Mouse (Mus musculus) stomach, postnatal 0 days (tissue): Measurements from ENCODE around the gene Efhd1. TPM values are rescaled to one million over a fixed set of nuclear protein-coding genes. Genes with fewer than 3 reads are reported as not detected.

Experiments used
- ATAC-seq: fragments of 200-750 bp; cut with Nextera tagmentation; 2 replicates; pipeline ENCODE4 v1.8.0; 2017; ENCODE audit not compliant: low FRiP score, low TSS enrichment
- DNase-seq: peaks from one replicate; pipeline ENCODE4 v3.0.0-alpha.2; 2016; ENCODE audit warnings: low spot score
- H3K27ac ChIP-seq: fragments of 300-500 bp; sonication (generic); replicated peaks from 2 replicates; pipeline ENCODE4 v1.5.1; 2014; ENCODE audit warnings: mild to moderate bottlenecking, control low read depth
- H3K27me3 ChIP-seq: fragments of 300-500 bp; sonication (generic); 2 replicates; pipeline ENCODE4 v1.6.1; 2014; ENCODE audit warnings: low read length; ENCODE audit not compliant: control insufficient read depth, insufficient read depth
- H3K36me3 ChIP-seq: fragments of 300-500 bp; sonication (generic); 2 replicates; pipeline ENCODE4 v1.6.1; 2014; ENCODE audit warnings: low read length, mixed read lengths; ENCODE audit not compliant: control insufficient read depth, insufficient read depth
- H3K4me1 ChIP-seq: fragments of 300-500 bp; sonication (generic); replicated peaks from 2 replicates; pipeline ENCODE4 v1.6.1; 2014; ENCODE audit warnings: antibody characterized with exemption; ENCODE audit not compliant: control insufficient read depth, insufficient read depth
- H3K4me2 ChIP-seq: fragments of 300-500 bp; sonication (generic); replicated peaks from 2 replicates; pipeline ENCODE4 v1.6.1; 2014; ENCODE audit warnings: low read depth, mild to moderate bottlenecking, control low read depth, moderate library complexity
- H3K4me3 ChIP-seq: fragments of 300-500 bp; sonication (generic); 2 replicates; pipeline ENCODE4 v1.5.1; 2014; ENCODE audit warnings: low read depth, low read length, control low read depth
- H3K9ac ChIP-seq: fragments of 300-500 bp; sonication (generic); 2 replicates; pipeline ENCODE4 v1.6.1; 2014; ENCODE audit warnings: mild to moderate bottlenecking, low read length, control low read depth, mixed read lengths
- H3K9me3 ChIP-seq: fragments of 300-500 bp; sonication (generic); 2 replicates; pipeline ENCODE4 v1.6.1; 2016; ENCODE audit warnings: low read length; ENCODE audit not compliant: control insufficient read depth
- CTCF ChIP-seq: IDR thresholded peaks from 2 replicates; pipeline ENCODE4 v1.5.1; 2016; ENCODE audit warnings: antibody characterized with exemption, low read depth, mild to moderate bottlenecking, moderate library complexity
- EP300 ChIP-seq: optimal IDR thresholded peaks from 2 replicates; pipeline ENCODE3; 2016; ENCODE audit warnings: antibody characterized with exemption
- whole genome bisulfite sequencing: fragments of 180-500 bp; shearing (Covaris S2); extraction: QIAGEN DNeasy Blood & Tissue Kit; methylation state at CpG from one replicate; pipeline ENCODE4 v1.1.7; 2014; 5-methylcytosine and 5-hydroxymethylcytosine counted together
- polyA plus RNA-seq: library from polyadenylated mRNA; unstranded; fragments of >200 nt; fragmentation: Nextera tagmentation; extraction: Ambion mirVana; gene quantifications from 2 replicates; pipeline ENCODE4 v1.2.1, GENCODE M21; 2015

Gene Efhd1
- polyA plus RNA-seq, 1 experiment from 2014 or later = 0.50 TPM

DNA sequence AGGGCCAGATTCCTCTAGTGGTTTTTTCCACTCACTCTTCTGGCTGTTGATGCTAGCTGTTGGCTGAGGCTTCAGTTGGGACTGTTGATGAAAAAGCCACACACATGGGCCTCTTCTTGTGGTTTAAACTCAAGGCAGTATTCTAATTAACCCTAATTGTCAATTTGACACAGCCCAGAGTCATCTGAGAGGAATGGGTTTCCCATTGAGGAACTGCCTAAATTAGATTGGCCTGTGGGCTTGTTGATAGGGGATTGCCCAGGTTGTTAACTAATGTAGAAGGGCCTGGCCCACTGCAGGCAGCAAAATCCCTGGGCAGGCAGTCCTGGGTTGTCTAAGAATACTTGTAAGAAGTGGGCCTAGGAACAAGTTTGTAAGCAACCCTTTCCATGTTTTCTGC, 60.5 kb downstream of the Efhd1 start:
- Histone ChIP-seq H3K4me2 (no peak overlapping the region), H3K9me3 (no peaks in the 10 kb centered on the region), H3K4me1 (no peaks in the 10 kb centered on the region; the same call in 1 of the 2 replicates), H3K27ac (no peak overlapping the region), H3K36me3 (no peaks in the 10 kb centered on the region), H3K27me3 (no peaks in the 10 kb centered on the region), H3K9ac (no peak overlapping the region), H3K4me3 (no peak overlapping the region)
- DNase-seq (no peak), ATAC-seq (no peak)
- no peak for TF ChIP-seq EP300
- TF ChIP-seq CTCF = no peak

DNA sequence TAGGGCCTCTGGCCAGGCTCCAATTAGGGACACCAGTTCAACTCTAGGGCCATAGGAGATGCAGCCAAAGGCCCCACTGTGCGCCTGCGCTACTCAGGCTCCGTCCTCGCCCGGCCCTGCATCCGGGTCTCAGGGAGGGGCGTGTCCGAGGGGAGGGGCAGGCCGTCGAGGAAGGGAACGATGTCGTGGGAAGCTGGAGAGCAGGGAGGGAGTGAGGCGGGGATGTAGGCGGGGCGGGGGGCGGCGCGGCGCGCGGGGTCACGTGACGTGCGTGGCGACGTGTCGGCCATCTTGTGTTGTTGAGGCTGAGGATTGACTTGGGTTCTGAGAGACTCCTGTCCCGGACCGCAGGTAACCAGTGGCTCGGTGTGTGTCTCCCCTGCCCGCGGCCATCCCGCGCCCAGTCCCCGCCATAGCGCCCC, 62.6 kb downstream of the Efhd1 start, which contains the start of gene Gigyf2:
Gigyf2 (plus strand) TSS at position 257 of the 422 bp plus-strand sequence.
- 1% methylated on average over 29 of the region's 36 CpGs for WGBS
- no peaks in the 10 kb centered on the region for H3K36me3 ChIP-seq
- peak; percentile 99 for DNase-seq
- H3K27me3 ChIP-seq = no peaks in the 10 kb centered on the region
- peak within 1 kb of the TSS; percentile 87 for H3K4me2 ChIP-seq
- H3K9ac ChIP-seq = peak within 1 kb of the TSS; percentile 97
- TF ChIP-seq EP300 (no peak), CTCF (no peak)
- H3K27ac ChIP-seq = peak within 1 kb of the TSS; percentile 96
- H3K9me3 ChIP-seq = no peaks in the 10 kb centered on the region
- no peaks in the 10 kb centered on the region; the same call in 1 of the 2 replicates for H3K4me1 ChIP-seq
- peak; percentile 99 for ATAC-seq
- H3K4me3 ChIP-seq = peak within 1 kb of the TSS; percentile 95

DNA sequence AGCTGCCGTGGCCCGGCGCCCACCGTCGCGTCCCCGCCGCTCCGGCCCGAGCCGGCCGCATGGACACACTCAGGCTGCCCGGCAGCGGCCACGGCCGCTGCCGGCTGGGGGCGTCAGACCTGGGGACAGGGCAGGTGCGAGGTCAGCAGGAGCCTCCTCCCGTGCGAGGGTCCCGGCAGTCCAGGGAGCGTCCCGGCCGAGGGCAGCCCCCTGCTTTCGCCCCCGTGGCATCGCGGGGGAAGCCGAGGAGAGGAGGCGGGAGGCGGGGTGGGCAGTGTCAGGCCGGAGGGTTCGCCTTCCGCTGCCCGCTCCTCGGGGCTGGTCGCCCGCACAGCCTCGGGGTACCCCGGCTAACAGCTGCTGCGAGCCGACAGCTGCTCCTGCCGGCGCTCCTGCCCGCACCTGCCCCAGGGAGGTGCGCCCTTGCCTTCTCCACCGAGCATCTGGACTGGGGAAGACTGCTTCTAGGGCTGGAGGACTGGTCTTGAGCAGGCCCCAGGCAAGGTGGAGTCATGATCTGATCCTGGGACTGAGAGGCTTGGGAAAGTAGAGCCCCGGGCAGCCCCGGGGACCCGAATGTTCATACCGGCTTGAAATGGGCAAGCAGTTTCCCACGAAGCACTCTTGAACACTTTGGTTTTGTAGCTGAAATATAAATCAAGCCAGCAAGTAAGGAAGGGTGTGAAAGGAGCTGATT, 63.1 kb downstream of the Efhd1 start:
- Histone ChIP-seq H3K9me3 (no peaks in the 10 kb centered on the region), H3K27ac (peak overlapping the region; percentile 96), H3K4me3 (peak overlapping the region; percentile 95), H3K9ac (peak overlapping the region; percentile 97), H3K36me3 (no peaks in the 10 kb centered on the region), H3K27me3 (no peaks in the 10 kb centered on the region), H3K4me2 (peak overlapping the region; percentile 87), H3K4me1 (no peaks in the 10 kb centered on the region; the same call in 1 of the 2 replicates)
- DNase-seq (peak; percentile 75), ATAC-seq (peak; percentile 82)
- under 1% methylated on average over 40 of the region's 53 CpGs for WGBS
- TF ChIP-seq CTCF (no peak; the same call in 1 of the 2 replicates), EP300 (no peak)

DNA sequence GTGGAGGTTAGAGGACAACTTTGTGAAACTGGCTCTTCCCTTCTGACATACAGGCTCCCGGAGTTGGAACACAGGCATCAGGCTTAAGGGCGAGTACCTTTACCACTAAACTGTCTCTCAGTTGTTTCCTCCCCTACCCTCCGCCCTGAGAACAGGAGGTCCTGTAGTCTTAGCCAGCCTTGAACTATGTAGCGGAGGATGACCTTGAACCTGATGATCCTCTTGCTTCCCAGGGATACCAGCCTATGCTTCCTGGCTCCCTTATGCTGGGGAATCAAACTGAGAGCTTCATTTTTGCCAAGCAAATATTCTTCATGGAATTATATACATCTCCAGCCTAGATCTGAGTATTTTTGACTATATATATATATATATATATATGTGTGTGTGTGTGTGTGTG, 67.6 kb downstream of the Efhd1 start:
- Histone ChIP-seq H3K27me3 (no peaks in the 10 kb centered on the region), H3K36me3 (no peaks in the 10 kb centered on the region), H3K27ac (no peak overlapping the region), H3K4me1 (no peaks in the 10 kb centered on the region; the same call in 1 of the 2 replicates), H3K9ac (no peak overlapping the region), H3K4me3 (no peak overlapping the region), H3K9me3 (no peaks in the 10 kb centered on the region), H3K4me2 (no peak overlapping the region)
- ATAC-seq (no peak), DNase-seq (no peak)
- TF ChIP-seq EP300 = no peak
- no peak for TF ChIP-seq CTCF
- 94% methylated on average over 4 of the region's 4 CpGs for WGBS

DNA sequence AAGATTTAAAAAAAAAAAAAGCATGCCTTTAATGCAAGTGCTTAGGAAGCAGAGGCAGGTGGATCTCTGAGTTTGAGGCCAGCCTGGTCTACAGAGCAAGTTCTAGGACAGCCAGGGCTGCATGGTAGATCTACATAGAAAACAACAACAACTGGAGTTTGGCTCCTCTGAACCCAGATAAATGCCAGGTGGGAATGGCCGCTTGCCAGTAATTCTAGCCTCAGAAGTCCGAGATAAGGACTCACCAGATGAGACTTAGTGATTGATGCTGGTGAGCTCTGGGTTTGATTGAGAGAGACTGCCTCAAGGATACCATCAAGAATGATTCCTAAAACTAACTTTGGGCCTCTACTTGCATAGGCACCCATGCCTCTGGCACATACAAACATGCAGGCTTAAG, 86.4 kb downstream of the Efhd1 start:
- Histone ChIP-seq H3K27me3 (no peaks in the 10 kb centered on the region), H3K9me3 (no peaks in the 10 kb centered on the region), H3K36me3 (no peaks in the 10 kb centered on the region; the same call in 1 of the 2 replicates), H3K4me3 (no peak overlapping the region), H3K27ac (no peak overlapping the region), H3K4me2 (no peak overlapping the region), H3K9ac (no peak overlapping the region), H3K4me1 (no peaks in the 10 kb centered on the region)
- DNase-seq = no peak
- TF ChIP-seq CTCF (no peak), EP300 (no peak)
- WGBS = 77% methylated on average over 2 of the region's 2 CpGs
- ATAC-seq = no peak

DNA sequence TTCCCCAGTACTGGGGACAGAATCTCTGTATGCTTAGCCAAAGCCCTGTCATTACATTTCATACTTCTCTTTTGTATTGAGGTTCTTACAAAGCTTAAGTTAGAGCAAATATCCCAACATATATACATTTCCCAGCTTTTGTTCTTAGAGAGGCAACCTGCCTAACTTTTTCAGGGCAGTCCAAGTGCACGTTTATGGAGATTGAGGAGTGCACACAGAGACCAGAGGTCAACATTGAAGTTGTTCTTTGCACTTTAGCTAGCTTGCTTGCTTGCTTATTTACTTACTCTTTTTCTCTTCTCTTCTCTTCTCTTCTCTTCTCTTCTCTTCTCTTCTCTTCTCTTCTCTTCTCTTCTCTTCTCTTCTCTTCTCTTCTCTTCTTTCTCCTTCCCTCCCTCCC, 96.1 kb downstream of the Efhd1 start:
- H3K27ac ChIP-seq = no peak overlapping the region
- no peak for DNase-seq
- H3K27me3 ChIP-seq = no peaks in the 10 kb centered on the region
- peaks cover 6% of the 10 kb centered on the region for H3K36me3 ChIP-seq
- ATAC-seq = no peak
- no peaks in the 10 kb centered on the region for H3K9me3 ChIP-seq
- H3K4me1 ChIP-seq = no peaks in the 10 kb centered on the region
- TF ChIP-seq EP300 = no peak
- no peak for TF ChIP-seq CTCF
- H3K4me3 ChIP-seq = no peak overlapping the region
- H3K9ac ChIP-seq = no peak overlapping the region
- H3K4me2 ChIP-seq = no peak overlapping the region
- WGBS = 44% methylated on average over 1 of the region's 1 CpGs

Other genes starting within 250 kb of the Efhd1 start
- gene Alppl2, start 174.4 kb upstream of the Efhd1 start, polyA plus RNA-seq = not detected in 2 replicates
- 5.7 and 11.4 TPM in 2 replicates for gene Alpi, start 162.8 kb upstream of the Efhd1 start, polyA plus RNA-seq
- gene Akp3, start 139.4 kb upstream of the Efhd1 start, polyA plus RNA-seq = 0.38 TPM in 1 of 2 replicates, not detected in the other
- gene Ecel1, start 107.8 kb upstream of the Efhd1 start, polyA plus RNA-seq = 2.2 and 2.3 TPM in 2 replicates
- 0.04 TPM in 1 of 2 replicates, not detected in the other for gene Prss56, start 81.0 kb upstream of the Efhd1 start, polyA plus RNA-seq
- 0.04 and 0.08 TPM in 2 replicates for gene Chrnd, start 73.8 kb upstream of the Efhd1 start, polyA plus RNA-seq
- gene Chrng, start 59.7 kb upstream of the Efhd1 start, polyA plus RNA-seq = 0.36 and 0.38 TPM in 2 replicates
- gene Eif4e2, start 50.4 kb upstream of the Efhd1 start, polyA plus RNA-seq = 128 and 135 TPM in 2 replicates
- gene Gigyf2, start 62.6 kb downstream of the Efhd1 start, polyA plus RNA-seq = 18.7 and 20.8 TPM in 2 replicates
- 10.9 and 11.6 TPM in 2 replicates for gene Kcnj13, start 130.4 kb downstream of the Efhd1 start, polyA plus RNA-seq
- gene Snorc, start 205.9 kb downstream of the Efhd1 start, polyA plus RNA-seq = not detected in 2 replicates
- gene Neu2, start 245.5 kb downstream of the Efhd1 start, polyA plus RNA-seq = 2.0 and 2.2 TPM in 2 replicates